Mouse (Mus musculus) stomach, embryonic 14.5 days (tissue): Measurements from ENCODE around the gene Faf1. TPM values are rescaled to one million over a fixed set of nuclear protein-coding genes. Genes with fewer than 3 reads are reported as not detected.

ENCODE experiments used
- ATAC-seq: fragments of 200-750 bp; cut with Nextera tagmentation; 2 replicates; pipeline ENCODE4 v1.8.0; 2017; ENCODE audit warnings: low read depth, moderate TSS enrichment; ENCODE audit not compliant: insufficient number of reproducible peaks, insufficient read depth, low FRiP score
- H3K27ac ChIP-seq: fragments of 300-500 bp; sonication (generic); 2 replicates; pipeline ENCODE4 v1.5.1; 2014; ENCODE audit warnings: mild to moderate bottlenecking, low read length, moderate library complexity, mixed read lengths
- H3K27me3 ChIP-seq: fragments of 300-500 bp; sonication (generic); 2 replicates; pipeline ENCODE4 v1.6.1; 2014; ENCODE audit warnings: low read length, control low read depth, mixed read lengths; ENCODE audit not compliant: control insufficient read depth, insufficient read depth
- H3K36me3 ChIP-seq: fragments of 300-500 bp; sonication (generic); 2 replicates; pipeline ENCODE4 v1.6.1; 2014; ENCODE audit warnings: mild to moderate bottlenecking, control low read depth, low read length, moderate library complexity, mixed read lengths; ENCODE audit not compliant: control insufficient read depth, insufficient read depth
- H3K4me1 ChIP-seq: fragments of 300-500 bp; sonication (generic); 2 replicates; pipeline ENCODE4 v1.6.1; 2014; ENCODE audit warnings: low read length, control low read depth, mixed read lengths; ENCODE audit not compliant: control insufficient read depth, insufficient read depth
- H3K4me2 ChIP-seq: fragments of 300-500 bp; sonication (generic); replicated peaks from 2 replicates; pipeline ENCODE4 v1.6.1; 2014; ENCODE audit warnings: low read depth, low read length, control low read depth
- H3K4me3 ChIP-seq: fragments of 300-500 bp; sonication (generic); 2 replicates; pipeline ENCODE4 v1.5.1; 2014; ENCODE audit warnings: low read depth, low read length, control low read depth
- H3K9ac ChIP-seq: fragments of 300-500 bp; sonication (generic); replicated peaks from 2 replicates; pipeline ENCODE4 v1.6.1; 2014; ENCODE audit warnings: low read depth, mild to moderate bottlenecking, control low read depth, low read length, moderate library complexity, mixed read lengths
- H3K9me3 ChIP-seq: fragments of 300-500 bp; sonication (generic); 2 replicates; pipeline ENCODE4 v1.6.1; 2016; ENCODE audit warnings: low read depth, low read length, control low read depth; ENCODE audit not compliant: control insufficient read depth
- WGBS: fragments of 180-500 bp; shearing (Covaris S2); extraction: QIAGEN DNeasy Blood & Tissue Kit; methylation state at CpG from one replicate; pipeline ENCODE4 v1.1.7; 2014; 5-methylcytosine and 5-hydroxymethylcytosine counted together
- polyA plus RNA-seq: library from polyadenylated mRNA; unstranded; fragments of >200 nt; fragmentation: Nextera tagmentation; extraction: Ambion mirVana; gene quantifications from 2 replicates; pipeline ENCODE4 v1.2.1, GENCODE M21; 2014

The Faf1 gene
- polyA plus RNA-seq, 1 experiment from 2014 or later: 29.0 TPM

GRCm38 (mm10) chr4:109978068-109978857 is 301.9 kb downstream of the Faf1 start:
- H3K4me1 ChIP-seq: peaks cover 9% of the 10 kb centered on the region
- peaks cover 86% of the 10 kb centered on the region for H3K27me3 ChIP-seq
- H3K4me3 ChIP-seq: peak overlapping the region; percentile 31
- 2% methylated on average over 46 of the region's 56 CpGs for WGBS
- H3K9me3 ChIP-seq: peaks cover 4% of the 10 kb centered on the region; the same call in 1 of the 2 replicates
- H3K9ac ChIP-seq: no peak overlapping the region
- no peaks in the 10 kb centered on the region for H3K36me3 ChIP-seq
- peak overlapping the region; percentile 51 for H3K4me2 ChIP-seq
- no peak overlapping the region for H3K27ac ChIP-seq
- ATAC-seq: peak; percentile 17; the same call in 1 of the 2 replicates

GRCm38 (mm10) chr4:109978858-109979340 is 302.5 kb downstream of the Faf1 start:
- peaks cover 4% of the 10 kb centered on the region; the same call in 1 of the 2 replicates for H3K9me3 ChIP-seq
- no peak overlapping the region; the same call in 1 of the 2 replicates for H3K4me2 ChIP-seq
- H3K4me3 ChIP-seq: no peak overlapping the region
- H3K27ac ChIP-seq: no peak overlapping the region
- H3K9ac ChIP-seq: no peak overlapping the region
- no peaks in the 10 kb centered on the region for H3K36me3 ChIP-seq
- H3K4me1 ChIP-seq: peaks cover 9% of the 10 kb centered on the region
- ATAC-seq: no peak
- WGBS: 3% methylated on average over 9 of the region's 9 CpGs
- peaks cover 86% of the 10 kb centered on the region for H3K27me3 ChIP-seq

DNA sequence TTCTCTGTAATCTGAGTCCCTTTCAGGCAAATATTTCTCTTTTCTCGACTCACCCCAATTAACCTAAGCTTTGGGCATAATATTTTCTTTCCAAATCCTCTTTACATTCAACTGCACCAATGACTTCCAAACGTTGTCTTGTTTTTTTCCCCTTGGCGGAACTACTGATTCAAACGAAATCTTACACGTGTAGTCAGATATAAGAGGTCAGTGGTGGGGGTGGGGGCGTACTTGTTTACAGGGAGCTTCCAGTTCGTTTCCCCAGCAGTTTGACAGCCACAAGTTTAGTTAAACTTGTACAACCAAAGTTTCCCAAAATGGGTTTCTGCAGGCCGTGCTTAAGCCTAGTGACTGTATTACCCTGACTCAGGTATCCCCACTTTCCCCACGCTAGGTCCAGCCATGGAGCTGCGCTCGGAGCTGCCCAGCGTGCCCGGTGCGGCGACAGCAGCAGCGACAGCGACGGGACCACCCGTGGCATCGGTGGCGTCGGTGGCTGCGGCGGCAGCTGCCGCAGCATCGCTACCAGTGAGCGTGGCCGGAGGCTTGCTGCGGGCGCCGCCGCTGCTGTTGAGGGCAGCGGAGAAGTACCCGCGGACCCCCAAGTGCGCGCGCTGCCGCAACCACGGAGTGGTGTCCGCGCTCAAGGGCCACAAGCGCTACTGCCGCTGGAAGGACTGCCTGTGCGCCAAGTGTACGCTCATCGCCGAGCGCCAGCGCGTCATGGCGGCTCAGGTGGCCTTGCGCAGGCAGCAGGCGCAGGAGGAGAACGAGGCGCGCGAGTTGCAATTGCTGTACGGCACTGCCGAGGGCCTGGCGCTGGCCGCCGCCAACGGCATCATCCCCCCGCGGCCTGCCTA is 303.3 kb downstream of the Faf1 start:
- Histone ChIP-seq H3K9me3 (peaks cover 4% of the 10 kb centered on the region; the same call in 1 of the 2 replicates), H3K9ac (no peak overlapping the region), H3K27ac (no peak overlapping the region), H3K4me1 (peaks cover 9% of the 10 kb centered on the region), H3K4me2 (peak overlapping the region; percentile 20; the same call in 1 of the 2 replicates), H3K27me3 (peaks cover 88% of the 10 kb centered on the region), H3K36me3 (no peaks in the 10 kb centered on the region), H3K4me3 (0 out of 2 replicates have a peak overlapping the region, but pooled peaks have one; percentile 8)
- ATAC-seq: no peak
- WGBS: under 1% methylated on average over 61 of the region's 66 CpGs

- Histone ChIP-seq H3K27ac (no peak overlapping the region), H3K4me2 (peak overlapping the region; percentile 20; the same call in 1 of the 2 replicates), H3K27me3 (peaks cover 88% of the 10 kb centered on the region), H3K4me3 (0 out of 2 replicates have a peak overlapping the region, but pooled peaks have one; percentile 8), H3K4me1 (peaks cover 9% of the 10 kb centered on the region), H3K9ac (no peak overlapping the region), H3K36me3 (no peaks in the 10 kb centered on the region), H3K9me3 (peaks cover 3% of the 10 kb centered on the region; the same call in 1 of the 2 replicates)
- 5% methylated on average over 27 of the region's 29 CpGs for WGBS
- ATAC-seq: no peak
Measured at GRCm38 (mm10) chr4:109980321-109981082, 304.1 kb downstream of the Faf1 start.

- Histone ChIP-seq H3K4me3 (peak overlapping the region; percentile 24; the same call in 1 of the 2 replicates), H3K4me1 (peaks cover 9% of the 10 kb centered on the region), H3K9ac (no peak overlapping the region), H3K36me3 (no peaks in the 10 kb centered on the region), H3K27ac (no peak overlapping the region), H3K9me3 (no peaks in the 10 kb centered on the region), H3K27me3 (peaks cover 88% of the 10 kb centered on the region), H3K4me2 (no peak overlapping the region)
- 2% methylated on average over 37 of the region's 37 CpGs for WGBS
- ATAC-seq: no peak
Measured at GRCm38 (mm10) chr4:109981083-109981870, 304.9 kb downstream of the Faf1 start.

DNA sequence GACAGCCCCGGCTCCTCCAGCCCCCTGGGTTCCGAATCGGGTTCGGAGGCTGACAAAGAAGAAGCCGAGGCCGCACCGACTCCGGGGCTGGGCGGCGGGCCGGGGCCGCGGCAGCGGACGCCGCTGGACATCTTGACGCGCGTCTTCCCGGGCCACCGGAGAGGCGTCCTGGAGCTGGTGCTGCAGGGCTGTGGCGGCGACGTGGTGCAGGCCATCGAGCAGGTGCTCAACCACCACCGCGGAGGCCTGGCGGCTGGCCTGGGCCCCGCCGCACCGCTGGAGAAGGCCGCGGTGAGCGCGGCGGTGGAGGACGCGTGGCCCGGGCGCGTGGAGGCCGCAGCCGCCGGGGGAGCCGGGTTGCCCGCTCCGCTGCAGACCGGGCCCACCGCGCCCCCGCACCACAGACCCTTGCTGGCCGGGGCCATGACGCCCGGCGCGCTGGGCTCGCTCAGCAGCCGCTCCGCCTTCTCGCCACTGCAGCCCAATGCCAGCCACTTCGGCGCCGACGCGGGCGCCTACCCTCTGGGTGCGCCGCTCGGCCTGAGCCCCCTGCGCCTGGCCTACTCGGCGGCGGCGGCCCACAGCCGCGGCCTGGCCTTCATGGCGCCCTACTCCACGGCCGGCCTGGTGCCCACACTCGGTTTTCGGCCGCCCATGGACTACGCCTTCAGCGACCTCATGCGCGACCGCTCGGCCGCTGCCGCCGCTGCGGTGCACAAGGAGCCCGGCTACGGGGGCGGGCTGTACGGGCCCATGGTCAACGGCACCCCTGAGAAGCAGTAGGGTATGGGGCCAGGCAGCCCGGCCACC is 305.7 kb downstream of the Faf1 start:
- H3K9ac ChIP-seq: no peak overlapping the region
- peak overlapping the region; percentile 47 for H3K4me2 ChIP-seq
- H3K36me3 ChIP-seq: no peaks in the 10 kb centered on the region
- H3K27me3 ChIP-seq: peaks cover 89% of the 10 kb centered on the region
- 1% methylated on average over 77 of the region's 99 CpGs for WGBS
- peak overlapping the region; percentile 24 for H3K4me3 ChIP-seq
- peaks cover 9% of the 10 kb centered on the region for H3K4me1 ChIP-seq
- no peak for ATAC-seq
- no peak overlapping the region for H3K27ac ChIP-seq
- no peaks in the 10 kb centered on the region for H3K9me3 ChIP-seq

DNA sequence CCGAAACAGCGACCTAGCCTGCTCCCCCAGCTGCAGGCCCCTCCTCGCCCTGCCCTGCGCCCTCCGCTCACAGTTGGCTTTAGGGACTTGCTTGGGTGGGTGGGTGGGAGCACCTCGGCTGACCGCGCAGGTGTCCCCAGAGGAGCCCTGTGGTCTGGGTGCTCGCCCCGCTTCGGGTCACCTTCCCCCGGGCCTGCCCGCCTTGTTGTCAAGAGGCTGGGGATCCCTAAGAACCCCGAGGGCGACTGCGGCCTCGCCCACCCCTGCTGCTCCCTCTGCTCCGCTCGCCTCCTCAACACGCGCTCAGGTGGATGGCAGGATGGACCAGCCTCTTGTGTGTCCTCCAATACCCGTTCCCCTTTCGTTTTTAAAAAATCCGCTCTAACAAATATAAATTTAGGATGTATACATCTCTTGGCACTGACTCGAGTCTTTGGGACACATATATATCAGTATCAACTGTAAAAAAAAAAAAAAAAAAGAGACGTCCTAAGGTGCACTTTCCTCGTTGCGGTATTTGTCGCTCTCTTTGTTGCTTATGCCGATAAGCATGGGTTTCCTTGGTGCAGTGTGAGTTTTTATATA is 306.4 kb downstream of the Faf1 start:
- 4% methylated on average over 29 of the region's 30 CpGs for WGBS
- Histone ChIP-seq H3K4me3 (peak overlapping the region; percentile 24; the same call in 1 of the 2 replicates), H3K36me3 (no peaks in the 10 kb centered on the region), H3K9me3 (no peaks in the 10 kb centered on the region), H3K4me1 (peaks cover 9% of the 10 kb centered on the region), H3K9ac (no peak overlapping the region), H3K4me2 (peak overlapping the region; percentile 47; the same call in 1 of the 2 replicates), H3K27ac (no peak overlapping the region), H3K27me3 (peaks cover 88% of the 10 kb centered on the region)
- ATAC-seq: no peak
